Mouse (Mus musculus) embryonic fibroblast, embryonic 13.5 days (primary cell): ENCODE results near the gene Hspg2. TPM values are rescaled to one million over a fixed set of nuclear protein-coding genes. Genes with fewer than 3 reads are reported as not detected.

Experiments used
- H3K27ac ChIP-seq: 2 replicates; pipeline ENCODE4 v1.5.1; 2012; ENCODE audit warnings: low read length, control low read depth, inconsistent platforms; ENCODE audit not compliant: insufficient read depth
- H3K4me1 ChIP-seq: 2 replicates; pipeline ENCODE4 v1.6.1; 2011; ENCODE audit warnings: low read length; ENCODE audit not compliant: control insufficient read depth, insufficient read depth
- H3K4me3 ChIP-seq: 2 replicates; pipeline ENCODE4 v1.5.1; 2011; ENCODE audit warnings: mild to moderate bottlenecking, control low read depth, low read length; ENCODE audit not compliant: insufficient read depth
- CTCF ChIP-seq: IDR thresholded peaks from 2 replicates; pipeline ENCODE4 v1.5.1; 2011; ENCODE audit warnings: mild to moderate bottlenecking, control low read depth, low read length, moderate library complexity, borderline replicate concordance; ENCODE audit not compliant: insufficient read depth
- POLR2A ChIP-seq: IDR thresholded peaks from 2 replicates; pipeline ENCODE4 v1.6.1; 2011; ENCODE audit warnings: low read depth, mild to moderate bottlenecking, control low read depth, low read length, moderate library complexity
- polyA plus RNA-seq: library from polyadenylated mRNA; stranded (reverse); fragments of >200 nt; gene quantifications from 2 replicates; pipeline ENCODE4 v1.2.4, GENCODE M21; 2011; ENCODE audit warnings: low read depth; ENCODE audit not compliant: missing spikeins, insufficient read length

Hspg2 gene
- polyA plus RNA-seq, 1 experiment = 271 TPM

GRCm38 (mm10) chr4:137517989-137518691 lies 49.6 kb downstream of the Hspg2 start:
- H3K4me1 ChIP-seq = no peaks in the 10 kb centered on the region
- no peak overlapping the region for H3K27ac ChIP-seq
- TF ChIP-seq POLR2A (no peak), CTCF (no peak)
- H3K4me3 ChIP-seq = no peak overlapping the region

- H3K4me3 ChIP-seq = no peak overlapping the region
- no peak overlapping the region for H3K27ac ChIP-seq
- no peaks in the 10 kb centered on the region for H3K4me1 ChIP-seq
- TF ChIP-seq CTCF = no peak
- TF ChIP-seq POLR2A = no peak
Observed at GRCm38 (mm10) chr4:137518746-137519145, 50.2 kb downstream of the Hspg2 start.

DNA sequence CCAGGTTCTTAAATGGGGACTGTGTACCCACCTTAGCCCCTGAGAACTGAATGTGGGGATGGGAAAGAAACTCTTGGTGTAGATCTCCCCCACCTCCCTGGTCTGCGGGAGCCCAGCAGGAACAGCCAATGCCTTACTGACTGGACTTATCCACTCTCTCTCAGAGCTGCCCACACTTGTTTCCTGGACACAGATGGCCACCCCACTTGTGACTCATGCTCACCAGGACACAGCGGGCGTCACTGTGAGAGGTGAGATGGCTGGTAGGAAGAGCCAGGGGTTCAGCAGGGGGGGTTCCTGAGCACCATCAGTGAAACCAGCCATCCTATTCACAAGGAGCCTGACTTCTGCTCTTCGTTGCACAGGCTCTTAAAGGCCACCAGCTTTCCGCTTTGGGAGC lies 51.8 kb downstream of the Hspg2 start:
- H3K27ac ChIP-seq = no peak overlapping the region
- TF ChIP-seq POLR2A (no peak), CTCF (no peak)
- no peaks in the 10 kb centered on the region for H3K4me1 ChIP-seq
- no peak overlapping the region for H3K4me3 ChIP-seq

DNA sequence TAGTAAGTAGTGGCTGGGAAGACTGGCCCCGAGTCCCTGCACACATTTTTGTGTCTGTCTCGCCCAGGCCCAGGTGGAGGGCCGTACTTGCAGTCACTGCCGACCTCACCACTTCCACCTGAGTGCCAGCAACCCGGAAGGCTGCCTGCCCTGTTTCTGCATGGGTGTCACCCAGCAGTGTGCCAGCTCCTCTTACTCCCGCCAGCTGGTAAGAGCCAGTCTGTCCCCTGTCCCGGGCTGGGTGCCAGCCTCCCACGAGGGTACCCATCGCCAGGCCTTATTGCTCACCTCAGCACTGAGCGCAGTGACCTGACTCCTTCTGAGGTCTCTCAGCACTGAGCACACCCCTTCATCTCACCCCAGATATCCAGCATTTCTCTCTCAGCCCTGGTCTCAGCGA lies 53.4 kb downstream of the Hspg2 start:
- Histone ChIP-seq H3K27ac (no peak overlapping the region), H3K4me3 (no peak overlapping the region)

DNA sequence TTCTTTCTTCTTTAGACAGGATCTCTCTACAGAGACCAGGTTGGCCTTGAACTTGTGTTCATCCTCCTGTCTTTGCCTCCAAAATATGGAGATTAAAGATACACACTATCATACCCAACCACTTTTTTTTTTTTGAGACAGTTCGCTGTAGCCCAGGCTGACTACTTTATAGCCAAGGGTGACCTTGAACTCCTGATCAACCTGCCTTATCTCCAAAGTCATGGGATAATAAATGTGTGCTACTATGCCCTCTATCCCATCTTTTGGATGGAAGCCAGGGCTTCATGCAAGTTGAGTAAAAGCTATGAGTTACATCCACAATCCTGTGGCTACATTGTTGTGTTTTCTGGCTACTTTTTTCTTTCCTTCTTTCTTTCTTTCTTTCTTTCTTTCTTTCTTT lies 56.9 kb downstream of the Hspg2 start:
- Histone ChIP-seq H3K4me3 (no peak overlapping the region), H3K27ac (no peak overlapping the region)
- TF ChIP-seq CTCF (no peak), POLR2A (no peak)

More for the DNA sequence above, 53.4 kb downstream of the Hspg2 start:
- no peaks in the 10 kb centered on the region for H3K4me1 ChIP-seq
- TF ChIP-seq POLR2A (no peak), CTCF (no peak)

GRCm38 (mm10) chr4:137527368-137527767 lies 58.8 kb downstream of the Hspg2 start:
- H3K27ac ChIP-seq = no peak overlapping the region
- no peaks in the 10 kb centered on the region for H3K4me1 ChIP-seq
- no peak overlapping the region for H3K4me3 ChIP-seq
- TF ChIP-seq POLR2A = no peak
- TF ChIP-seq CTCF = no peak

More for the DNA sequence above, 56.9 kb downstream of the Hspg2 start:
- no peaks in the 10 kb centered on the region for H3K4me1 ChIP-seq

- no peak overlapping the region for H3K4me3 ChIP-seq
- TF ChIP-seq POLR2A (no peak), CTCF (no peak)
Observed at GRCm38 (mm10) chr4:137527872-137528271, 59.3 kb downstream of the Hspg2 start.

DNA sequence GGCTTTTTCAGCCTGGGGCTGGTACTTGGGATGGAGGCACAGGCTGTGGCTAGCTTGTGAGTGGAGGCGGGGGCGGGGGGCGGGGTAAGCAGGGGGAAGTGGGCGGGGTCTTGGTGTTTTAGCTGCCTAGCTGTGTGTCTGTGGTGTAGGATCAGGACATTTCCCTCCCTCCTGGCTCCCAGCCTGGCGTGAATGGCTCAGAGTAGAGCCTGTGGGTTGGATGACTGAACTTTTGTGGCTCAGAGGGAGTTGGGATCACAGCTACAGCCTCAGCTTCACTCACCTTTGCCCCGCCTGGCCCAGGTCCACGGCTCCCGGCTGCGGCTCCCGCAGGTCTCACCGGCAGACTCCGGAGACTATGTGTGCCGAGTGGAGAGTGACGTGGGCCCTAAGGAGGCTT lies 71.8 kb downstream of the Hspg2 start:
- Histone ChIP-seq H3K4me1 (no peaks in the 10 kb centered on the region), H3K4me3 (no peak overlapping the region)
- TF ChIP-seq POLR2A (no peak), CTCF (no peak)

More at GRCm38 (mm10) chr4:137527872-137528271, 59.3 kb downstream of the Hspg2 start:
- H3K27ac ChIP-seq = no peak overlapping the region
- no peaks in the 10 kb centered on the region for H3K4me1 ChIP-seq

GRCm38 (mm10) chr4:137542968-137543367 lies 74.4 kb downstream of the Hspg2 start:
- H3K4me3 ChIP-seq = no peak overlapping the region
- H3K4me1 ChIP-seq = no peaks in the 10 kb centered on the region
- H3K27ac ChIP-seq = no peak overlapping the region
- TF ChIP-seq CTCF (no peak), POLR2A (no peak)

More for the DNA sequence above, 71.8 kb downstream of the Hspg2 start:
- no peak overlapping the region for H3K27ac ChIP-seq

GRCm38 (mm10) chr4:137545568-137545967 lies 77.0 kb downstream of the Hspg2 start:
- Histone ChIP-seq H3K4me3 (no peak overlapping the region), H3K27ac (no peak overlapping the region), H3K4me1 (no peaks in the 10 kb centered on the region)
- TF ChIP-seq POLR2A (no peak), CTCF (no peak)

DNA sequence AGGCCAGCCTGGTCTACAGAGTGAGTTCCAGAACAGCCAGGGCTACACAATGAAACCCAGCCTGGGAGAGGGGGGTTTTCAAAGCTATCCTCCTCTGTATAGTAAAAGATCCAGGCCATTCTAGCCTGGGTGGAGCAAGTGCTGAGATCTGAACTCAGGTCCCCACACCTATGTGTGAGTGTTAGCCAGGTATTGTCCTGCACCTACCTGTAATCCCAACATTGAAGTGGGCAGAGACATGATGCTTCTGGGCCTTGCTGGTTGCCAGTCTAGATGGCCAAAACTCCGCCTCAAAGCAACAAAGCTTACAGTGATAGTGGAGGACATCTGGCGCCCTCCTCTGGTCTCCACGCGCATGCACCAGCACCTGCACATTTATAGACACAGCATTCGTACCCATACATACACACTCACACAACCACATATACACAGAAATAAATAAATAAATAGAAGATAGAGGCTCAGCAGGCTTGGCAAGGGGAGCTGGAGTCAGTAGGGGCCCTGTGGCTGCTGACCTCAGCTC lies 77.5 kb downstream of the Hspg2 start:
- peak; percentile 61; the same call in 1 of the 2 replicates for TF ChIP-seq CTCF
- TF ChIP-seq POLR2A = no peak
- Histone ChIP-seq H3K27ac (no peak overlapping the region), H3K4me1 (no peaks in the 10 kb centered on the region), H3K4me3 (no peak overlapping the region)
